Mouse (Mus musculus) heart, embryonic 13.5 days (tissue): ENCODE data around the gene Igfbp1. TPM values are rescaled to one million over a fixed set of nuclear protein-coding genes. Genes with fewer than 3 reads are reported as not detected.

Source experiments
- ATAC-seq: fragments of 200-750 bp; cut with Nextera tagmentation; 2 replicates; pipeline ENCODE4 v1.8.0; 2017; ENCODE audit warnings: moderate TSS enrichment; ENCODE audit not compliant: insufficient number of reproducible peaks, low FRiP score, low TSS enrichment; ENCODE audit errors: extremely low read depth
- H3K27ac ChIP-seq: fragments of 300-500 bp; sonication (generic); replicated peaks from 2 replicates; pipeline ENCODE4 v1.5.1; 2015; ENCODE audit warnings: moderate library complexity, mild to moderate bottlenecking, inconsistent platforms
- H3K27me3 ChIP-seq: fragments of 300-500 bp; sonication (generic); replicated peaks from 2 replicates; pipeline ENCODE4 v1.6.1; 2015; ENCODE audit warnings: mild to moderate bottlenecking, inconsistent platforms
- H3K36me3 ChIP-seq: fragments of 300-500 bp; sonication (generic); 2 replicates; pipeline ENCODE4 v1.6.1; 2015; ENCODE audit warnings: mild to moderate bottlenecking, inconsistent platforms
- H3K4me1 ChIP-seq: fragments of 300-500 bp; sonication (generic); 2 replicates; pipeline ENCODE4 v1.6.1; 2015; ENCODE audit warnings: inconsistent platforms
- H3K4me2 ChIP-seq: fragments of 300-500 bp; sonication (generic); 2 replicates; pipeline ENCODE4 v1.6.1; 2015; ENCODE audit warnings: inconsistent platforms, mild to moderate bottlenecking, moderate library complexity
- H3K4me3 ChIP-seq: fragments of 300-500 bp; sonication (generic); 2 replicates; pipeline ENCODE4 v1.5.1; 2015; ENCODE audit warnings: moderate library complexity, mild to moderate bottlenecking, inconsistent platforms
- H3K9ac ChIP-seq: fragments of 300-500 bp; sonication (generic); 2 replicates; pipeline ENCODE4 v1.6.1; 2015; ENCODE audit warnings: inconsistent platforms, mild to moderate bottlenecking, moderate library complexity
- H3K9me3 ChIP-seq: fragments of 300-500 bp; sonication (generic); 2 replicates; pipeline ENCODE4 v1.6.1; 2016; ENCODE audit warnings: inconsistent platforms
- WGBS: fragments of 180-500 bp; shearing (Covaris S2); methylation state at CpG from one replicate; pipeline ENCODE4 v1.1.7; 2015; ENCODE audit warnings: mixed read lengths; 5-methylcytosine and 5-hydroxymethylcytosine counted together
- polyA plus RNA-seq: library from polyadenylated mRNA; unstranded; fragments of >200 nt; fragmentation: Nextera tagmentation; extraction: Ambion mirVana; gene quantifications from 2 replicates; pipeline ENCODE4 v1.2.1, GENCODE M21; 2015

The Igfbp1 gene
- polyA plus RNA-seq, 1 experiment from 2014 or later, result 0.37 TPM

GRCm38 (mm10) chr11:7195312-7195685 is 2.3 kb upstream of the Igfbp1 start:
- peaks cover 13% of the 10 kb centered on the region for H3K4me1 ChIP-seq
- WGBS, result 76% methylated on average over 4 of the region's 4 CpGs
- peaks cover 5% of the 10 kb centered on the region; the same call in 1 of the 2 replicates for H3K9me3 ChIP-seq
- no peak overlapping the region for H3K4me3 ChIP-seq
- H3K36me3 ChIP-seq, result no peaks in the 10 kb centered on the region
- ATAC-seq, result no peak
- no peak overlapping the region for H3K9ac ChIP-seq
- no peak overlapping the region for H3K27ac ChIP-seq
- H3K27me3 ChIP-seq, result peaks cover 3% of the 10 kb centered on the region; the same call in 1 of the 2 replicates
- no peak overlapping the region for H3K4me2 ChIP-seq

DNA sequence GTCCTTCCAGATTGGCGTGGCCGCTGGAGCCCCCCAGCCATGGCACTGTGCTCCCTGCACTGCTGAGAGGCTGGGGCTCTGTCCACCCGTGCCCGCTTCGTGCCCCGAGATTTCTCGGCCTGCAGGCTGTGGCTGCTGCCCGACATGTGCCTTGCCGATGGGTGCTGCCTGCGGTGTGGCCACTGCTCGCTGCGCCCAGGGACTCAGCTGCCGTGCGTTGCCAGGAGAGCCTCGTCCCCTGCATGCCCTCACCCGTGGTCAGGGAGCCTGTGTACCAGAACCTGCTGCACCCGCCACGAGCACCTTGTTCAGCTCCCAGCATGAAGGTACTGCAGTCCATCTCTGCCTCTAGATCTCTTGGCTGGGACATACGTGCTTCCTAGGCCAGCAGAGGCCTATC is 424 bp downstream of the Igfbp1 start:
- Histone ChIP-seq H3K27me3 (no peaks in the 10 kb centered on the region), H3K36me3 (no peaks in the 10 kb centered on the region), H3K4me2 (no peak overlapping the region), H3K9ac (no peak overlapping the region), H3K4me3 (no peak overlapping the region), H3K4me1 (peaks cover 4% of the 10 kb centered on the region; the same call in 1 of the 2 replicates), H3K9me3 (peaks cover 5% of the 10 kb centered on the region; the same call in 1 of the 2 replicates), H3K27ac (no peak overlapping the region)
- 84% methylated on average over 19 of the region's 19 CpGs for WGBS
- ATAC-seq, result no peak

GRCm38 (mm10) chr11:7198481-7199256 is 1.1 kb downstream of the Igfbp1 start:
- ATAC-seq, result no peak
- Histone ChIP-seq H3K27ac (no peak overlapping the region; the same call in 1 of the 2 replicates), H3K4me1 (no peaks in the 10 kb centered on the region), H3K9ac (no peak overlapping the region), H3K4me2 (no peak overlapping the region), H3K36me3 (no peaks in the 10 kb centered on the region), H3K9me3 (peaks cover 5% of the 10 kb centered on the region; the same call in 1 of the 2 replicates), H3K4me3 (no peak overlapping the region), H3K27me3 (no peaks in the 10 kb centered on the region; the same call in 1 of the 2 replicates)
- 60% methylated on average over 10 of the region's 10 CpGs for WGBS

GRCm38 (mm10) chr11:7199736-7200392 is 2.3 kb downstream of the Igfbp1 start:
- Histone ChIP-seq H3K27me3 (no peaks in the 10 kb centered on the region; the same call in 1 of the 2 replicates), H3K9me3 (peaks cover 5% of the 10 kb centered on the region; the same call in 1 of the 2 replicates), H3K9ac (no peak overlapping the region), H3K4me1 (no peaks in the 10 kb centered on the region), H3K36me3 (no peaks in the 10 kb centered on the region), H3K4me3 (no peak overlapping the region), H3K27ac (no peak overlapping the region), H3K4me2 (no peak overlapping the region)
- 48% methylated on average over 14 of the region's 14 CpGs for WGBS
- ATAC-seq, result no peak

GRCm38 (mm10) chr11:7200393-7200783 is 2.8 kb downstream of the Igfbp1 start:
- ATAC-seq, result no peak
- 72% methylated on average over 9 of the region's 9 CpGs for WGBS
- H3K9ac ChIP-seq, result no peak overlapping the region
- H3K36me3 ChIP-seq, result no peaks in the 10 kb centered on the region
- no peaks in the 10 kb centered on the region for H3K4me1 ChIP-seq
- no peaks in the 10 kb centered on the region; the same call in 1 of the 2 replicates for H3K27me3 ChIP-seq
- H3K4me3 ChIP-seq, result no peak overlapping the region
- H3K4me2 ChIP-seq, result no peak overlapping the region
- no peaks in the 10 kb centered on the region for H3K9me3 ChIP-seq
- H3K27ac ChIP-seq, result no peak overlapping the region

- Histone ChIP-seq H3K4me3 (no peak overlapping the region), H3K4me2 (no peak overlapping the region), H3K9me3 (no peaks in the 10 kb centered on the region), H3K27ac (no peak overlapping the region), H3K4me1 (no peaks in the 10 kb centered on the region), H3K36me3 (no peaks in the 10 kb centered on the region), H3K9ac (no peak overlapping the region), H3K27me3 (no peaks in the 10 kb centered on the region; the same call in 1 of the 2 replicates)
- WGBS, result 59% methylated on average over 7 of the region's 7 CpGs
- no peak for ATAC-seq
These were observed 4.6 kb downstream of the Igfbp1 start for GRCm38 (mm10) chr11:7202206-7202605.

DNA sequence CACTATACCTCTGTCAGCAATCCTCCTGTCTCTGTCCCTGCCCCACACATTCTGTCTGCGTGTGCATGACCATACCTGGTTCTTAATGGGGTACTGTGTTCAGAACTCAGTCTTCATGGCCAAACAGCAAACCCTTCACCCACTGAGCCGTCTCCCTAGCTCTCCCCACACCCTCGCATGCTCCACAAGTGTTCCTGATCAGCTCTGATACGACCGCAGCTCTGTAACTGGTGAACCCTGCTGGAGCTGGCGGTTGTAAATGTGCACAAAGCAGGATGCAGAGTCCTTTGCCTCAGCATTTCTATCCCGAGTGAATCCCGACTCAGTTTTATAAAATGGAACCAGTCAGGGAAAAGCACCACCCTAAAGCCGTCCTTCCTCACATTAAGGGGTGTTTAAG is 6.3 kb downstream of the Igfbp1 start:
- H3K27ac ChIP-seq, result no peak overlapping the region
- no peak overlapping the region for H3K4me3 ChIP-seq
- no peak for ATAC-seq
- no peaks in the 10 kb centered on the region; the same call in 1 of the 2 replicates for H3K27me3 ChIP-seq
- H3K36me3 ChIP-seq, result peaks cover 5% of the 10 kb centered on the region; the same call in 1 of the 2 replicates
- no peak overlapping the region for H3K4me2 ChIP-seq
- whole genome bisulfite sequencing, result 78% methylated on average over 9 of the region's 9 CpGs
- H3K9ac ChIP-seq, result no peak overlapping the region
- H3K9me3 ChIP-seq, result no peaks in the 10 kb centered on the region
- H3K4me1 ChIP-seq, result no peaks in the 10 kb centered on the region

GRCm38 (mm10) chr11:7210343-7210742 is 12.8 kb downstream of the Igfbp1 start:
- H3K27ac ChIP-seq, result no peak overlapping the region
- peaks cover 38% of the 10 kb centered on the region for H3K4me1 ChIP-seq
- 21% methylated on average over 6 of the region's 6 CpGs for WGBS
- H3K4me3 ChIP-seq, result no peak overlapping the region
- H3K36me3 ChIP-seq, result peaks cover 7% of the 10 kb centered on the region; the same call in 1 of the 2 replicates
- H3K9me3 ChIP-seq, result no peaks in the 10 kb centered on the region
- ATAC-seq, result no peak
- peaks cover 38% of the 10 kb centered on the region for H3K27me3 ChIP-seq
- H3K4me2 ChIP-seq, result no peak overlapping the region
- no peak overlapping the region for H3K9ac ChIP-seq

- no peaks in the 10 kb centered on the region for H3K9me3 ChIP-seq
- H3K36me3 ChIP-seq, result peaks cover 7% of the 10 kb centered on the region; the same call in 1 of the 2 replicates
- no peak overlapping the region; the same call in 1 of the 2 replicates for H3K4me3 ChIP-seq
- 0 out of 2 replicates have a peak overlapping the region, but pooled peaks have one; percentile 28 for H3K9ac ChIP-seq
- peaks cover 38% of the 10 kb centered on the region for H3K27me3 ChIP-seq
- no peak overlapping the region for H3K27ac ChIP-seq
- peak overlapping the region; percentile 27 for H3K4me2 ChIP-seq
- peaks cover 43% of the 10 kb centered on the region for H3K4me1 ChIP-seq
- ATAC-seq, result no peak
- WGBS, result 19% methylated on average over 9 of the region's 9 CpGs
These were observed 13.6 kb downstream of the Igfbp1 start for GRCm38 (mm10) chr11:7211211-7211610.

DNA sequence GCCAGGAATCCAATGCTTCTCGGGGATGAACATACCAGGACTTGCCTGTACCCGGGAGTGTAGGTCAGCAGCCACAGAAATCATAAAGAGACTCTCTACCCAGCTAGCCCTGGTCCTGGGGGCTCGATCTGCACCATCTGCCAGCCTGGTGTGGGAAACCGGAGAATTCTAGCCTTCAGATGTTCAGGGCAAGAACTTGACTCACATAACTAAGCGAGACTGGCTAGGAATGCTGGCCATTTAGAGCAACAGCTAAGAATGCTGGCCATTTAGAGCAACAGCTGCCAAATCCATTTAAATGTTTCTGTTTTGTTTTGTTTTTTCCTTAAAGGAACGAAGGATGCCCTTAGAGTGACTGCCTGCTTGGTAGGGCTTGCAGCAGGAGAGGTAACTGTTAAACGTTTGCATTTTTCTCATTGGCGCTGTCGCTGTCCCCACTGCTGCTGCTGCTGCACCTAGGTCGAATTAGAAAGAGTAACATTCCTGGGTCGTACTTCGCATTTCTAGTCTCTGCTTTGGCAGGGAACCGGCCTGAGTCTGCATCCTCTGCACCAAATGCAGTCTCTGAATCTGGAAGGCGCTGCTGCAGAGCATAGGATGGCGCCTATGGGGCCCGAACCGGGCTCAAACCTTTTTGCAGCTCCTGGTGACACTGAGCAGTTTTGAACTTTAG is 14.7 kb downstream of the Igfbp1 start:
- 20% methylated on average over 17 of the region's 17 CpGs for WGBS
- Histone ChIP-seq H3K4me2 (peak overlapping the region; percentile 97), H3K27me3 (peaks cover 38% of the 10 kb centered on the region), H3K36me3 (peaks cover 7% of the 10 kb centered on the region; the same call in 1 of the 2 replicates), H3K9ac (0 out of 2 replicates have a peak overlapping the region, but pooled peaks have one; percentile 58), H3K27ac (no peak overlapping the region), H3K4me1 (peaks cover 48% of the 10 kb centered on the region), H3K4me3 (peak overlapping the region; percentile 69), H3K9me3 (no peaks in the 10 kb centered on the region)
- ATAC-seq, result no peak

GRCm38 (mm10) chr11:7213161-7213500 is 15.5 kb downstream of the Igfbp1 start:
- peaks cover 48% of the 10 kb centered on the region for H3K4me1 ChIP-seq
- H3K4me3 ChIP-seq, result peak overlapping the region; percentile 69
- peaks cover 7% of the 10 kb centered on the region; the same call in 1 of the 2 replicates for H3K36me3 ChIP-seq
- no peak overlapping the region for H3K27ac ChIP-seq
- peaks cover 38% of the 10 kb centered on the region for H3K27me3 ChIP-seq
- 2% methylated on average over 19 of the region's 19 CpGs for WGBS
- ATAC-seq, result no peak
- no peaks in the 10 kb centered on the region for H3K9me3 ChIP-seq
- H3K9ac ChIP-seq, result peak overlapping the region; percentile 77
- peak overlapping the region; percentile 97 for H3K4me2 ChIP-seq
